8 mouse cellular contexts compared by ENCODE assay signal in genomic region chr19:25000153-25000552, GRCm38 (mm10). TPM values are rescaled to one million over a fixed set of nuclear protein-coding genes. Genes with fewer than 3 reads are reported as not detected.
DNase-seq lines count a peak whose midpoint lies in the region; ATAC-seq lines count a peak whose summit lies in the region.

No protein-coding gene starts in this region.

- H3K27ac ChIP-seq in neural tube, embryonic 11.5 days (ENCODE audit: low read depth, low read length) = no peak overlapping the region
- H3K27ac ChIP-seq in forebrain, embryonic 14.5 days (ENCODE audit: low read depth, low read length) = no peak overlapping the region
- H3K27ac ChIP-seq in limb, embryonic 12.5 days = no peak overlapping the region
- H3K27ac ChIP-seq in neural tube, embryonic 15.5 days (replicated peaks) = no peak overlapping the region

- H3K4me1 ChIP-seq in neural tube, embryonic 11.5 days (ENCODE audit: control insufficient read depth, insufficient read depth, low read length) = no peaks in the 10 kb centered on the region
- peaks cover 5% of the 10 kb centered on the region; the same call in 1 of the 2 replicates for H3K4me1 ChIP-seq in forebrain, embryonic 14.5 days (ENCODE audit: control insufficient read depth, insufficient read depth, low read length)
- peaks cover 7% of the 10 kb centered on the region; the same call in 1 of the 2 replicates for H3K4me1 ChIP-seq in limb, embryonic 12.5 days (replicated peaks)
- peaks cover 14% of the 10 kb centered on the region for H3K4me1 ChIP-seq in neural tube, embryonic 15.5 days

- no peak for ATAC-seq in neural tube, embryonic 11.5 days (ENCODE audit: insufficient read depth, low FRiP score, low TSS enrichment)
- no peak for ATAC-seq in forebrain, embryonic 14.5 days
- no peak for ATAC-seq in limb, embryonic 12.5 days (ENCODE audit: insufficient number of reproducible peaks, insufficient read depth, low FRiP score, low TSS enrichment, low read depth)
- ATAC-seq in neural tube, embryonic 15.5 days (ENCODE audit: low FRiP score) = no peak

- H3K36me3 ChIP-seq in neural tube, embryonic 11.5 days (ENCODE audit: control insufficient read depth, insufficient read depth, low read length) = no peaks in the 10 kb centered on the region
- H3K36me3 ChIP-seq in forebrain, embryonic 14.5 days (ENCODE audit: control insufficient read depth, insufficient read depth, low read length) = no peaks in the 10 kb centered on the region
- no peaks in the 10 kb centered on the region for H3K36me3 ChIP-seq in limb, embryonic 12.5 days
- H3K36me3 ChIP-seq in neural tube, embryonic 15.5 days = no peaks in the 10 kb centered on the region

- peaks cover 35% of the 10 kb centered on the region for H3K27me3 ChIP-seq in neural tube, embryonic 11.5 days (ENCODE audit: control insufficient read depth, insufficient read depth, low read length)
- peaks cover 51% of the 10 kb centered on the region for H3K27me3 ChIP-seq in forebrain, embryonic 14.5 days (replicated peaks; ENCODE audit: control insufficient read depth, insufficient read depth, low read length)
- peaks cover 67% of the 10 kb centered on the region for H3K27me3 ChIP-seq in limb, embryonic 12.5 days
- H3K27me3 ChIP-seq in neural tube, embryonic 15.5 days (replicated peaks) = peaks cover 54% of the 10 kb centered on the region

- peak overlapping the region; percentile 62; the same call in 1 of the 2 replicates for H3K4me3 ChIP-seq in neural tube, embryonic 11.5 days (ENCODE audit: low read depth, low read length)
- peak overlapping the region; percentile 62; the same call in 1 of the 2 replicates for H3K4me3 ChIP-seq in forebrain, embryonic 14.5 days (ENCODE audit: low read depth, low read length)
- H3K4me3 ChIP-seq in limb, embryonic 12.5 days (replicated peaks) = peak overlapping the region; percentile 80
- H3K4me3 ChIP-seq in neural tube, embryonic 15.5 days (replicated peaks) = peak overlapping the region; percentile 70

- peak overlapping the region; percentile 97 for H3K4me2 ChIP-seq in neural tube, embryonic 11.5 days (ENCODE audit: low read depth)
- peak overlapping the region; percentile 98 for H3K4me2 ChIP-seq in forebrain, embryonic 14.5 days (ENCODE audit: low read length)
- peak overlapping the region; percentile 98 for H3K4me2 ChIP-seq in limb, embryonic 12.5 days
- peak overlapping the region; percentile 99 for H3K4me2 ChIP-seq in neural tube, embryonic 15.5 days

- no peak overlapping the region for H3K9ac ChIP-seq in neural tube, embryonic 11.5 days (ENCODE audit: low read length)
- no peak overlapping the region for H3K9ac ChIP-seq in forebrain, embryonic 14.5 days (ENCODE audit: low read length)
- H3K9ac ChIP-seq in limb, embryonic 12.5 days (replicated peaks) = no peak overlapping the region
- no peak overlapping the region for H3K9ac ChIP-seq in neural tube, embryonic 15.5 days (replicated peaks)

- peak; percentile 19 for DNase-seq in neural tube, embryonic 11.5 days (ENCODE audit: low spot score)
- no peak for DNase-seq in neural tube, embryonic 10.5 days (ENCODE audit: extremely low spot score, low spot score)
- no peak for DNase-seq in forebrain, embryonic 14.5 days (ENCODE audit: low spot score)
- no peak for DNase-seq in gastrocnemius, postnatal 10 days
- DNase-seq in right cerebral cortex, postnatal 4 days = no peak
- no peak for DNase-seq in spleen, adult 18-20 months

- WGBS in neural tube, embryonic 11.5 days = 36% methylated on average over 9 of the region's 9 CpGs
- WGBS in forebrain, embryonic 14.5 days = 38% methylated on average over 9 of the region's 9 CpGs
- 30% methylated on average over 9 of the region's 9 CpGs for WGBS in limb, embryonic 12.5 days
- WGBS in neural tube, embryonic 15.5 days = 32% methylated on average over 9 of the region's 9 CpGs

- H3K9me3 ChIP-seq in neural tube, embryonic 11.5 days (ENCODE audit: control insufficient read depth, low read length) = no peaks in the 10 kb centered on the region
- H3K9me3 ChIP-seq in forebrain, embryonic 14.5 days (replicated peaks; ENCODE audit: control insufficient read depth, low read length) = no peaks in the 10 kb centered on the region
- H3K9me3 ChIP-seq in limb, embryonic 12.5 days = no peaks in the 10 kb centered on the region
- no peaks in the 10 kb centered on the region for H3K9me3 ChIP-seq in neural tube, embryonic 15.5 days (replicated peaks)

RNA-seq across cellular contexts. Expression of gene Dock8, which starts 0.8 kb away (rescaled TPM):
- 1.4 and 2.0 TPM in 2 replicates for polyA plus RNA-seq in neural tube, embryonic 11.5 days (2014; fragmentation: Nextera tagmentation; extraction: Ambion mirVana)
- 0.55 and 1.5 TPM in 2 replicates for polyA plus RNA-seq in forebrain, embryonic 14.5 days (2014; fragmentation: Nextera tagmentation; extraction: Ambion mirVana)
- polyA plus RNA-seq in limb, embryonic 12.5 days (2016; fragmentation: Nextera tagmentation; extraction: Ambion mirVana) = 2.7 and 3.5 TPM in 2 replicates
- polyA plus RNA-seq in neural tube, embryonic 15.5 days (2015; fragmentation: Nextera tagmentation; extraction: Ambion mirVana) = 1.2 and 9.1 TPM in 2 replicates
- 1 to 10 TPM; 4.3 to 5.1 TPM for total RNA-seq in gastrocnemius, postnatal 10 days (2021)

RNA-seq across cellular contexts. Expression of gene Cbwd1, which starts 38.7 kb away (rescaled TPM):
- polyA plus RNA-seq in neural tube, embryonic 11.5 days (2014; fragmentation: Nextera tagmentation; extraction: Ambion mirVana) = 20.7 and 20.8 TPM in 2 replicates
- polyA plus RNA-seq in forebrain, embryonic 14.5 days (2014; fragmentation: Nextera tagmentation; extraction: Ambion mirVana) = 16.5 and 20.2 TPM in 2 replicates
- polyA plus RNA-seq in limb, embryonic 12.5 days (2016; fragmentation: Nextera tagmentation; extraction: Ambion mirVana) = 24.4 and 27.6 TPM in 2 replicates
- 16.1 and 16.3 TPM in 2 replicates for polyA plus RNA-seq in neural tube, embryonic 15.5 days (2015; fragmentation: Nextera tagmentation; extraction: Ambion mirVana)
- 10 to 100 TPM; 12.1 to 14.1 TPM for total RNA-seq in gastrocnemius, postnatal 10 days (2021)
